Mouse (Mus musculus) kidney, adult 8-10 months (tissue): Measurements from ENCODE around the gene Map4k1.

Source experiments
- DNase-seq, 2 experiments: peaks; one replicate each; pipeline ENCODE4 v3.0.0; 2022

Gene Map4k1

GRCm38 (mm10) chr7:29029690-29030656 lies 48.1 kb downstream of the Map4k1 start:
- no peak for DNase-seq

DNA sequence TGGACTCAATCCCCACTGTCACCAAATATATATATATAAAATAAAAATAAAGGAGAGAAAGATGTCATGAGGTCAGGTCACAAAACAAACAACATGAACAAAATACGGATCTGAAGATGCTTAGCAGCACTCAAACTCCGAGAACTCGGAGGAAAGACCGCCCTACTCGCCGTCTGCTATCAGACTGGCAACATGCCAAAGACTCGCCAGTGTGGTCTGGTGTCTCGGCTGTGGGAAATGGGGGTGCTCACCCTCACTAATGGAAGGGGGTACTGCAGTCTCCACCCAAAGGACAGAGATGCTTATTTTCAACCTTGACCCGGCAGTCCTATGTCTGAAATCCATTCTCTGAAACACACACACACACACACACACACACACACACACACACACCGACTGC lies 49.8 kb downstream of the Map4k1 start:
- no peak for DNase-seq

DNA sequence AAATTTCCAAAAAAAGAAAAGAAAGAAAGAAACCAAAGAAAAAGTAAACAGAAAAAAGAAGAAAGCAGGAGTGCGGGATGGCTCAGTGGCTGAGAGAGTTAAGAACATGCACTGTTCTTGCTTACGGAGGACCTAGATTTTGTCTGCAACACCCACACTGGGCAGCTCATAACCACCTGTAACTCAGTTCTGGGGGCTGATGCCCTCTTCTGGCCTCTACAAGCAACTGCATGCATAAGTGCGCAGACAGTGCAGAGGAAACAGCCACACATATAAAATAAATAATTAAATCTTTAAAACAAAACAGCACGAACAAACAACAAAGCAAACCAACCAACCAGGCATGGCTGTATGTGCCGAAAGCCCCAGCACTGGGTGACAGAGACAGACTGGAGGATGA lies 50.8 kb downstream of the Map4k1 start:
- no peak for DNase-seq

- DNase-seq, result no peak
Observed at GRCm38 (mm10) chr7:29037261-29037660, 55.4 kb downstream of the Map4k1 start.

DNA sequence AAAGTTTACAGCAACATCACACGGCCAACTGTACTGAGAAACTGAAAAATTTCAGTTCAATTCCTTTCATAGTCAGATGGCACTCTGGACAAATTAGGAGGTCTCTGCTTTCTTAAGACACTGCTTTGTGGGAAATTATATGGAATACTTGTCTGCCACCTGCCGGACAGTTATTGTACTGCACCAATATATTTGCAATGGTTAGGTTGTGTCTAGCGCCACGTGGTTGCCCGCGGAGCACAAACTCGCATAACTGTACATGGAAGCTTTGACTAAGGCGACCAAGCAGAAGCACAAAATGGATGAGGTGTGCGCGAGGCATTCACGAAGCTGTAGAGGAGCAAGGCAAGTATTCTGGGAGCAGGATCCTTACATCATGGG lies 57.7 kb downstream of the Map4k1 start:
- DNase-seq, result peak; percentile 76 to 92

DNA sequence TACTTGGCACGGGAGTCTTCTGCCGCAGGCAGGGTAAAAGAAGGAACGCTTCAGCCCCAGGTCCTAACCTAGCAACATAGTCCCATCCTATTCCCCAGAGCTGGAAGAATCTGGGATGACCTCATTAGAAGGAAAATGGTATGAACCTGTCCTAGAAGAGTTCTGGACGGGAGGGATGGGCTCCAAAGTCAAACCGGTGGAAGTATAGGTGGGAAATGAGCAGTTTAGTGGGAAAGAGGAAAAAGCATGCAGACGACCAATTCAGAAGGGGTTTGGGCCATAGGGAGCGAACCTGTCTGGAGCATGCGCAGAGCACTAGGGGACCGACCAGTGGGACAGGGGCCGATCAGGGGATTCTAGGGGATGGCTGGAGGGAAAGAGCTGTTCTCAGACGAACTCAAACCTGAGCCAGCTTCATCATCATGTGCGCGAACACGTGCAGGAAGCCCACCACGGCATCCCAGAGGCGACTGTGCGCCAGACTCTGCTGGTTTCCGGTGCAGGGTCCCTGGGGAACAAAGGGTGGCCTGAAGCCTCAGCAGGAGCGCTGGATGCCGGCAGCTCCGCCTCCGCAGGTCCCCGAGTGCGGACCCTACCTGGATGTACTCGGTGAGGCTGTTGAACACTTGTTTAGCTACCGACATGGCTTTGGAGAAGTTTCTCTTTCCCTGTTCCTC lies 58.3 kb downstream of the Map4k1 start:
- no peak for DNase-seq

- no peak for DNase-seq
Observed at GRCm38 (mm10) chr7:29041194-29041593, 59.3 kb downstream of the Map4k1 start.

GRCm38 (mm10) chr7:29043016-29043673 lies 61.3 kb downstream of the Map4k1 start:
- peak; percentile 72 to 73 for DNase-seq

GRCm38 (mm10) chr7:29043674-29044057 lies 61.8 kb downstream of the Map4k1 start:
- no peak for DNase-seq

- no peak for DNase-seq
Observed at GRCm38 (mm10) chr7:29044302-29044701, 62.5 kb downstream of the Map4k1 start.

GRCm38 (mm10) chr7:29046533-29046932 lies 64.7 kb downstream of the Map4k1 start:
- no peak for DNase-seq

DNA sequence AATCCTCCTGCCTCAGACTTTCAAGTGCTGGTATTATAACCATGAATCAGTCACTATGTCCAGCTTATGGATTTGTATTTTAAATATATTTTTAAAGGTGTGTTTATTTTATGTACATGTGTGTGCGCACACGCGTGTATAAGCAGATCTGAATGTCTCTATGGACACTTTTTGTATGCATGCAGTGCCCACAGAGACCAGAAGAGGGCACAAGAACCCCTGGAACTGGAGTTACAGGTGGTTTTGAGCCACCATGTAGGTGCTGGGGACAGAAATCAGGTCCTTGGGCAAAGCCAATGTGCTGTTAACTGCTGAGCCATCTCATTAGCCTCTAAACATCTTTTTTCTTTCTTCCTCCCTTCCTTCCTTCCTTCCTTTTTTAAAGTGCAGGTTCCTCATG lies 66.2 kb downstream of the Map4k1 start:
- DNase-seq, result no peak

- DNase-seq, result no peak
Observed at GRCm38 (mm10) chr7:29048615-29049014, 66.8 kb downstream of the Map4k1 start.

DNA sequence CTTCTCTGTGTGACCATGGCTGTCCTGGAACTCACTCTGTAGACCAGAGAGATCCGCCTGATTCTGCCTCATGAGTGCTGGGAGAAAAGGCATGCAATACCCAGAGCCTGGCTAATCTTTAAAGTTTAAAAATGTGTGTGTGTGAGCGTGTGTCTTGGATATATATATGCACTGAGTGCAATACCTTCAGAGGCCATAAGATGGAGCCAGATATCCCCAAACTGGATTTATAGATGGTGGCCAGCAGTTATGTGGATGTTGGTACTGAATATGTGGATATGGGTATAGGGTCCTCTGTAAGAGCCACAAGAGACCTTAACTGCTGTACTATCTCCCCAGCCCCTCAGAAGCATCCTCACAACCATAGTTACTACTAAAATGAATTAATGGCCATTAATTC lies 68.9 kb downstream of the Map4k1 start:
- DNase-seq, result peak in 1 of 2 experiments; percentile 27

DNA sequence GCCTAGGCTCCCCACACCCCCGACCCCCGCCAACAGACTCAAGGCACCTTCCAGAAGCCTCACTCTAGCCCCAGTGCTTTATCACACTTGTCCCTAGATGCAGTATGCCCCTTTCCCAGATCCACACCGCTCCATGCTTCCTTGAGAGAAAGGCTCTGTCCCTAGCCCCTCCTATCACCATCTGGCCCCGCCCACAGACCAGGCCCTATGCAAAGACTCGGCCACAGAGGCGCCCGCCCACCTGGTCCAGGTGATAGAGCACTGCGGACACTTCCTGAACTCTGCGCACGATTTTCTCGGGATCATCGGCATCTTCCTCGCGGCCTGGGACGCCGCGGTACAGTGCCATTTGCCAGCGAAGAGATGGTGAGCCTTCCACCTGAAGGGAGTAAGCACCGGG lies 71.0 kb downstream of the Map4k1 start:
- no peak for DNase-seq
